In genomic region chr7:78402495-78402894, GRCm38 (mm10) we compare ENCODE assay signal across 22 mouse cellular contexts.
DNase-seq lines count a peak whose midpoint lies in the region; ATAC-seq and TF ChIP-seq lines count a peak whose summit lies in the region.
"Had no signal": no experiment of that assay in that cellular context is flagged by ENCODE, and none has a peak within 500 bp of the region (broad histone marks: within the 10 kb centered on the region; RNA-seq: fewer than 3 reads in every experiment).

No protein-coding gene starts in this region.

- H3K9ac ChIP-seq in kidney, postnatal 0 days (ENCODE audit: low read depth, low read length), result no peak overlapping the region
- no peak overlapping the region for H3K9ac ChIP-seq in lung, embryonic 16.5 days (ENCODE audit: low read length)
- H3K9ac ChIP-seq: embryonic facial prominence, embryonic 13.5 days; forebrain, postnatal 0 days; heart, embryonic 13.5 days; hindbrain, embryonic 14.5 days had no signal

- no peak overlapping the region for H3K27ac ChIP-seq in kidney, postnatal 0 days
- H3K27ac ChIP-seq in lung, embryonic 16.5 days (ENCODE audit: low read length), result no peak overlapping the region
- H3K27ac ChIP-seq: embryonic facial prominence, embryonic 13.5 days; gastrocnemius, adult 2 months; heart, embryonic 13.5 days; hindbrain, embryonic 14.5 days; hindbrain, postnatal 0 days had no signal

- no peaks in the 10 kb centered on the region for H3K4me1 ChIP-seq in kidney, postnatal 0 days (replicated peaks; ENCODE audit: insufficient read depth, low read length)
- H3K4me1 ChIP-seq in lung, embryonic 16.5 days (replicated peaks; ENCODE audit: control insufficient read depth, insufficient read depth, low read length), result peaks cover 4% of the 10 kb centered on the region; the same call in 1 of the 2 replicates

- H3K36me3 ChIP-seq in kidney, postnatal 0 days (ENCODE audit: insufficient read depth, low read length), result no peaks in the 10 kb centered on the region
- no peaks in the 10 kb centered on the region for H3K36me3 ChIP-seq in lung, embryonic 16.5 days (ENCODE audit: control insufficient read depth, insufficient read depth, low read length)
- H3K36me3 ChIP-seq: embryonic facial prominence, embryonic 13.5 days; heart, embryonic 13.5 days had no signal

- H3K27me3 ChIP-seq in kidney, postnatal 0 days (ENCODE audit: insufficient read depth, low read length), result no peaks in the 10 kb centered on the region
- H3K27me3 ChIP-seq in lung, embryonic 16.5 days (ENCODE audit: control insufficient read depth, insufficient read depth, low read depth, low read length), result no peaks in the 10 kb centered on the region
- H3K27me3 ChIP-seq: embryonic facial prominence, embryonic 13.5 days; heart, embryonic 13.5 days had no signal

- no peaks in the 10 kb centered on the region for H3K9me3 ChIP-seq in kidney, postnatal 0 days (replicated peaks; ENCODE audit: low read length)
- no peaks in the 10 kb centered on the region for H3K9me3 ChIP-seq in lung, embryonic 16.5 days (ENCODE audit: control insufficient read depth, low read length)
- H3K9me3 ChIP-seq: embryonic facial prominence, embryonic 13.5 days; heart, embryonic 13.5 days had no signal

- 50% methylated on average over 3 of the region's 3 CpGs for WGBS in kidney, postnatal 0 days
- 49% methylated on average over 3 of the region's 3 CpGs for WGBS in lung, embryonic 16.5 days

- no peak for TF ChIP-seq CTCF in kidney, postnatal 0 days (IDR thresholded peaks at IDR 0.05; ENCODE audit: low read depth)

- peak; percentile 33 for DNase-seq in kidney, postnatal 0 days (ENCODE audit: low spot score)
- no peak for DNase-seq in kidney, adult 9 months
- no peak for DNase-seq in lung, postnatal 10 days
- DNase-seq in adipocyte (ENCODE audit: low spot score), result peak; percentile 38
- no peak for DNase-seq in adrenal gland, postnatal 10 days
- DNase-seq: adrenal gland, postnatal 14 days; cerebellum, adult 11 months; cerebellum, adult 2 months; forebrain, postnatal 0 days; gastrocnemius, adult 2 months; gastrocnemius, postnatal 14 days; heart, adult 11 months; heart, postnatal 14 days; heart, postnatal 4 days had no signal

- no peak overlapping the region for H3K4me2 ChIP-seq in kidney, postnatal 0 days (ENCODE audit: low read length)
- H3K4me2 ChIP-seq in lung, embryonic 16.5 days (ENCODE audit: low read depth, low read length), result no peak overlapping the region
- H3K4me2 ChIP-seq: embryonic facial prominence, embryonic 13.5 days; heart, embryonic 13.5 days; hindbrain, embryonic 14.5 days had no signal

- ATAC-seq in kidney, postnatal 0 days (replicated peaks; ENCODE audit: low FRiP score, low read depth), result no peak
- ATAC-seq in lung, embryonic 16.5 days (ENCODE audit: low read depth), result peak; percentile 53; the same call in 1 of the 2 replicates
- ATAC-seq: activated CD4-positive, CD25-positive, alpha-beta regulatory T cell, adult 4 months; forebrain, embryonic 14.5 days; forebrain, postnatal 0 days; hindbrain, postnatal 0 days; inflammation-experienced regulatory T-cells, adult 6 months had no signal

- no peak overlapping the region for H3K4me3 ChIP-seq in kidney, postnatal 0 days (replicated peaks; ENCODE audit: low read depth, low read length)
- H3K4me3 ChIP-seq in lung, embryonic 16.5 days (ENCODE audit: low read length), result no peak overlapping the region
- H3K4me3 ChIP-seq: embryonic facial prominence, embryonic 13.5 days; gastrocnemius, adult 2 months; heart, embryonic 13.5 days had no signal

Comparison
In these comparisons a context has a peak if more than half of its experiments do, and no peak if none do; other contexts are left out.
1. DNase-seq: peak in kidney, postnatal 0 days (single experiment) and adipocyte (single experiment); none in kidney, adult 9 months (single experiment), lung, postnatal 10 days (single experiment) and adrenal gland, postnatal 10 days (single experiment).